Mouse (Mus musculus): ENCODE measurements around the gene Pih1d1. TPM values are rescaled to one million over a fixed set of nuclear protein-coding genes. Genes with fewer than 3 reads are reported as not detected.

Pih1d1 gene
- polyA plus RNA-seq, 1 experiment from 2014 or later: 80.3 TPM

DNA sequence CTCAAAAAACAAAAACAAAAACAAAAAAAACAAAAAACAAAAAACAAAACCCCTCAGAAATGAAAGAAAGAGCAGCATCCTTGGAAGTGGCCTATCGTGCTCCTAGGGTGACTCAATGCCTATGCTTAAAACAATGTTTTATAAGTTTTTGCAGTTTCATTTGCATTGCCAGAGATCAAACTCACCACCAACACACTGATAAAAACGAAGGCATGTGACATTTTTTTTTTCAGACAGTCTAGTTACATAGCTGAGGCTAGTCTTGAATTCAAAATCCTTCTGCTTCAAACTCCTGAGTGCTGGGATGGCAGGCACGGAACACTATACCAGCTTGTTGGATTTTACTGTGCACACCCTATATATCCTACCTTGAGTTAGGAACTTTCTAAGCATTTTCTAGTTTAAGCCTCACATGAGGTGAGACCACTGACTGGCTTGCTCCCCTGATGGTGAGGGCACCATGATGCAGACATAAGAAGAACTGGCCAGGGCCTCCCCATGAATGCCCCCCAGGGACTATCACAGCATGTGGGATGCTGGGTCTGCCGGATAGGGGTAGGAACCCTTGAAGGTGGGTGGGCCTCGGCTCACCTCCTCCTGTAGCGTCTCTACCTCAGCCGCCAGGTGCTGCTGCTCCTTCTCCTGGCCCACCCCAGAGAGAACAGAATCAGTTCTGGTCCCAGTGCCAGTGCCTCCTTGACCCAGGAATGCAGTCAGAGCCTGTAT, 38.6 kb downstream of the Pih1d1 start:
- DNase-seq (ENCODE audit: low spot score): no peak
- Histone ChIP-seq H3K36me3 (ENCODE audit: control insufficient read depth, insufficient read depth, low read length) (no peaks in the 10 kb centered on the region), H3K27ac (replicated peaks; ENCODE audit: low read depth, low read length) (no peak overlapping the region), H3K9me3 (ENCODE audit: control insufficient read depth, low read length) (no peaks in the 10 kb centered on the region), H3K4me2 (ENCODE audit: low read depth, low read length) (no peak overlapping the region), H3K4me1 (ENCODE audit: control insufficient read depth, insufficient read depth, low read length) (peaks cover 8% of the 10 kb centered on the region; the same call in 1 of the 2 replicates), H3K9ac (ENCODE audit: low read depth, low read length) (no peak overlapping the region), H3K27me3 (replicated peaks; ENCODE audit: control insufficient read depth, insufficient read depth, low read length) (0 out of 2 replicates have a peak, but pooled peaks cover 3% of the 10 kb centered on the region), H3K4me3 (ENCODE audit: low read depth, low read length) (no peak overlapping the region)
- 81% methylated on average over 7 of the region's 7 CpGs for WGBS
- ATAC-seq (ENCODE audit: low read depth): no peak

DNA sequence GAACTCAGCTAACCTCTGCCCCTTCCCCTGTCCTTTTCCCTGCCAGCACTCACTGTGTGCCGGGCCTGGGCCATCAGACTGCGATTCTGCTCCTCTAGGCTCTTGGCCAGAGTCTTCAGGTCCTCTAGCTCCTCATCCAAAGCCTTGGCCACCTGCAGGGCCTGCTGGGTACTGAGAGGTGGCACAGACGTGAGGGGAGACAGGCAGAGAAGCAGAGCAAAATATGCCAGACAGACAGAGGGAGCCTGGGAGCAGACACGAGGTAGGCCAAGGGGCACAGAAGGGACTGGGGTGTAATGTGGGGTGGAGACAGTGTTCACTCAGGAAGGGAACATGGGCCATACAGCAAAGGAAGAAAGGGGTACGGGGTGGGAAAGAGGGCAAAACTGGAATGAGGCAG, 39.3 kb downstream of the Pih1d1 start:
- DNase-seq (ENCODE audit: low spot score) (no peak), ATAC-seq (ENCODE audit: low read depth) (no peak)
- Histone ChIP-seq H3K4me2 (ENCODE audit: low read depth, low read length) (no peak overlapping the region), H3K9me3 (ENCODE audit: control insufficient read depth, low read length) (no peaks in the 10 kb centered on the region), H3K27me3 (replicated peaks; ENCODE audit: control insufficient read depth, insufficient read depth, low read length) (0 out of 2 replicates have a peak, but pooled peaks cover 3% of the 10 kb centered on the region), H3K9ac (ENCODE audit: low read depth, low read length) (no peak overlapping the region), H3K4me3 (ENCODE audit: low read depth, low read length) (no peak overlapping the region), H3K36me3 (ENCODE audit: control insufficient read depth, insufficient read depth, low read length) (no peaks in the 10 kb centered on the region), H3K27ac (replicated peaks; ENCODE audit: low read depth, low read length) (no peak overlapping the region), H3K4me1 (ENCODE audit: control insufficient read depth, insufficient read depth, low read length) (peaks cover 8% of the 10 kb centered on the region; the same call in 1 of the 2 replicates)
- 70% methylated on average over 4 of the region's 5 CpGs for WGBS

DNA sequence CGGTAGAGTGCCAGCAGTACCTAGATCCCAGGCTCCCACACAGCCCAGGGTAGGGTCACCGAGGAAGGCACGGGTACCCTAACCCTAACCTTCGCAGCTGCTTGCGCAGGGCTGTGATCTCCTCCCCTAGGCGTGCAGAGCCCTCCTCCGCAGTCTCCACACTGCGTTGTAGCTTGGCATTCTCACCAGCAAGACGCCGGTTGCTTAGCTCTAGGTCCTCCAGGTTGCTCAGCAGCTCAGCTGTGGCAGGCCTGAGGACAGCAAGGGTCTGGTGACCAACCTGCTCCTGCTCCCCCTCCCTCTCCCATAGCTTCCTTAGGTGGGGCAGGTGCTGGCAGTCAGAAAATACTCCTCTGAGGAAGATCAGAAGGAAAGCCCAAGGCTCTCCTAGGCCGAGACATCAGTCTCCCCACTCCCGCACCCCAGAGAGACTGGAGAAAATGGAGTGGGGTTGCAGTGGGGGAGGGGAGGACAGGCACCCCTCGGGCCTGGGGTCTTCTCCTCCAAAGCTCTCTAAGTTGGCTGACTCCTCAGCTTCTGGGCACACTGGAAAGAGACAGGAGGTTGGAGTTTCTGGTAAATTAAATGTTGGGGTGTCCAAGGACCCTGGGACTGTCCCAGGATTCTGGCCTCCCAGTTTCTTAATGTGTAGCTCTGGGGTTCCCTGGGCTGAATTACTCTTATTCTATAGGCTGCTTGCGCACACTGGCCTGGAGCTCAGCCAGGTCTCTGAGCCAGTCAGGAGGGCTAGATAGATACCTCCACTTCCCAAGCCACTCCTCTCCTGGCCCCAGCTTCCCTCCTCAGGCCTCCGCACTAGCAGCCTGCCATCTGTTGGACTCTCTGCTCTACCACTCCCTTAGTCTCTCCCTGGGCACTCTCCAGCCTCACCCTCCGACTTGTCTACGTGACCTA, 40.0 kb downstream of the Pih1d1 start:
- Histone ChIP-seq H3K27me3 (replicated peaks; ENCODE audit: control insufficient read depth, insufficient read depth, low read length) (0 out of 2 replicates have a peak, but pooled peaks cover 3% of the 10 kb centered on the region), H3K9ac (ENCODE audit: low read depth, low read length) (no peak overlapping the region), H3K4me1 (ENCODE audit: control insufficient read depth, insufficient read depth, low read length) (peaks cover 8% of the 10 kb centered on the region; the same call in 1 of the 2 replicates), H3K4me2 (ENCODE audit: low read depth, low read length) (no peak overlapping the region), H3K9me3 (ENCODE audit: control insufficient read depth, low read length) (no peaks in the 10 kb centered on the region), H3K36me3 (ENCODE audit: control insufficient read depth, insufficient read depth, low read length) (no peaks in the 10 kb centered on the region), H3K4me3 (ENCODE audit: low read depth, low read length) (no peak overlapping the region), H3K27ac (replicated peaks; ENCODE audit: low read depth, low read length) (no peak overlapping the region)
- WGBS: 74% methylated on average over 15 of the region's 17 CpGs
- DNase-seq (ENCODE audit: low spot score) (no peak), ATAC-seq (ENCODE audit: low read depth) (no peak)

DNA sequence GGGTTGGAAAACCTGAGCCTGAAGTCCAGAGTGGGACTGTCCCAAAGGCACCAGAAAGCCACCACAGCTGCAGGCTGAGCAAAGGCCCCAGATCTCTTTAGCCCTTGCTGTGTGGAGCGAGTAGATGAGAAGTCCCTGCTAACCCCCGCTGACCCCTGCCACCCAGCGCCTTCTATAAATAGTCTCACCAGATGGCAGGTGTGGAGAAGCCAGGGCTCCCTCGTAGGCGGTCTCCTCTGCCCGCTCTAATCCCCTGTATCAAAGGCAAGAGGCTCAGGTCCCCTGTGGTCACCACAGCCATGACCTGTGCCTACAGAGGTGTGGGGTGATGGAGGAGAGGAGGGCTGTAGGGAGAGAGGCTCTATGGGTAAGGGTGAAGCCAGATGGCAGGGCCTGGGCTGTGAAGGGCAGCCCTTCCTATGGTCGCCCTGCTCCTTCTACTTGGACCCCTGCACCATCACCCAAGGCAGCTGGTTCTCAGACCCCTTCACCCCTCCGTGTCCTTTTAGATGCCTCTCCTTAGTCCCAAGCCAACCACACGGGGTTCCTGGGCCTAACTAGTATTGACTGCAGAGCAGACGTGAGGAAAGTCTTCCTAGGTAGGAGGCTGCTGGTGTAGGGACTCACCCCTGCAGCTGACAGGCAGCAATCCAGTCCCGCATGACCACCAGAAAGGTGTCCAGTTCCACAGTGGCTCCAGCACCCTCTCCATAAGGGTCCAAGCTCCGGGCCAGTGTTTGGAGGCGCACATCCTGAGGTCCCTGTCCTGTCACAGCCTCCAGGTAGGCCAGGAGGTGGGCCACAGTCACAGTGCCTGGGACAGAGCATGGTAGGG, 41.5 kb downstream of the Pih1d1 start:
- whole genome bisulfite sequencing: 55% methylated on average over 13 of the region's 13 CpGs
- ATAC-seq (ENCODE audit: low read depth): no peak
- H3K9ac ChIP-seq (ENCODE audit: low read depth, low read length): no peak overlapping the region
- H3K4me3 ChIP-seq (ENCODE audit: low read depth, low read length): no peak overlapping the region
- peaks cover 8% of the 10 kb centered on the region; the same call in 1 of the 2 replicates for H3K4me1 ChIP-seq (ENCODE audit: control insufficient read depth, insufficient read depth, low read length)
- H3K36me3 ChIP-seq (ENCODE audit: control insufficient read depth, insufficient read depth, low read length): no peaks in the 10 kb centered on the region
- H3K9me3 ChIP-seq (ENCODE audit: control insufficient read depth, low read length): no peaks in the 10 kb centered on the region
- H3K27ac ChIP-seq (replicated peaks; ENCODE audit: low read depth, low read length): no peak overlapping the region
- H3K4me2 ChIP-seq (ENCODE audit: low read depth, low read length): no peak overlapping the region
- no peaks in the 10 kb centered on the region for H3K27me3 ChIP-seq (replicated peaks; ENCODE audit: control insufficient read depth, insufficient read depth, low read length)
- no peak for DNase-seq (ENCODE audit: low spot score)

DNA sequence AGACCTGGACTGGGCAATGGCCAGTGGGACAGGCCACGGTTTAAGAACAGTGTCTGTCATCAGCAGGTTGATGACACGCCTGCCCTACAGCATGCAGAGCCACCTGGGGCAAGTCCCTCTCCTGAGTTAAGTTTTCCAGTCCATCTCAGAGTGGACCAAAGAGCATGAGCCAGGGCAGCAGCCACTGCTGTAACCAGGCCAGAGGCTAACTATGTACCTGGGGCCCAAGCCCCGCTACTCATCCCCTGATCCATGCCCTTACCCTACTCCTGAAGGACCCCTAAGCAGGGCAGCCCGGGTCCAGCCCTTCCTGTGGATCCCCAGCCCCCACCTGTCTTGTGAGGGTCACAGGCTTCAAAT, 42.1 kb downstream of the Pih1d1 start:
- Histone ChIP-seq H3K27ac (replicated peaks; ENCODE audit: low read depth, low read length) (no peak overlapping the region), H3K27me3 (replicated peaks; ENCODE audit: control insufficient read depth, insufficient read depth, low read length) (no peaks in the 10 kb centered on the region), H3K4me1 (ENCODE audit: control insufficient read depth, insufficient read depth, low read length) (peaks cover 8% of the 10 kb centered on the region; the same call in 1 of the 2 replicates), H3K9ac (ENCODE audit: low read depth, low read length) (no peak overlapping the region), H3K4me3 (ENCODE audit: low read depth, low read length) (no peak overlapping the region), H3K4me2 (ENCODE audit: low read depth, low read length) (no peak overlapping the region), H3K36me3 (ENCODE audit: control insufficient read depth, insufficient read depth, low read length) (no peaks in the 10 kb centered on the region), H3K9me3 (ENCODE audit: control insufficient read depth, low read length) (no peaks in the 10 kb centered on the region)
- no peak for ATAC-seq (ENCODE audit: low read depth)
- WGBS: 73% methylated on average over 4 of the region's 4 CpGs
- no peak for DNase-seq (ENCODE audit: low spot score)

DNA sequence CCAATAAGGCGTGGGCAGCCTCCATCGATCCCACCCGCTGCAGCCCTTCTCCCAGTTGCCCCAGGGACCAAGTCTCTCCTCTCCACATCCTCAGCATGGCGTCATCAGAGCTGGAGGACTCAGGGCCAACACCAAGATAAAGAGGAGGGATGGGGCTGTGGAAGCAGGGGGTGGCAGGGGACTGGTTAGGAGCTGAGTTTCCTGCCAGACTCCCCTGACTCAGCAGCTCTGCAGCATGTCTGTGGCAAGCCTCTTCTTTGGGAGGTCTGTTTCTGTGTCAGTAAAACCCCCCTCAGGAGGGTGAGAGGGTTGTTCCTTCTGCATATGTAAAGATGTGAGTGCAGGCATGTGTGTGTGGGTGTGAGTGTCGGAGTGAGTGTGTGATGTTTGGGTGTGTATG, 42.9 kb downstream of the Pih1d1 start:
- no peaks in the 10 kb centered on the region for H3K36me3 ChIP-seq (ENCODE audit: control insufficient read depth, insufficient read depth, low read length)
- H3K9me3 ChIP-seq (ENCODE audit: control insufficient read depth, low read length): no peaks in the 10 kb centered on the region
- 0 out of 2 replicates have a peak, but pooled peaks cover 3% of the 10 kb centered on the region for H3K4me1 ChIP-seq (ENCODE audit: control insufficient read depth, insufficient read depth, low read length)
- H3K4me2 ChIP-seq (ENCODE audit: low read depth, low read length): no peak overlapping the region
- peak overlapping the region; percentile 14; the same call in 1 of the 2 replicates for H3K9ac ChIP-seq (ENCODE audit: low read depth, low read length)
- ATAC-seq (ENCODE audit: low read depth): no peak
- H3K27me3 ChIP-seq (replicated peaks; ENCODE audit: control insufficient read depth, insufficient read depth, low read length): no peaks in the 10 kb centered on the region
- no peak for DNase-seq (ENCODE audit: low spot score)
- H3K4me3 ChIP-seq (ENCODE audit: low read depth, low read length): no peak overlapping the region
- no peak overlapping the region for H3K27ac ChIP-seq (replicated peaks; ENCODE audit: low read depth, low read length)
- WGBS: 71% methylated on average over 4 of the region's 5 CpGs

DNA sequence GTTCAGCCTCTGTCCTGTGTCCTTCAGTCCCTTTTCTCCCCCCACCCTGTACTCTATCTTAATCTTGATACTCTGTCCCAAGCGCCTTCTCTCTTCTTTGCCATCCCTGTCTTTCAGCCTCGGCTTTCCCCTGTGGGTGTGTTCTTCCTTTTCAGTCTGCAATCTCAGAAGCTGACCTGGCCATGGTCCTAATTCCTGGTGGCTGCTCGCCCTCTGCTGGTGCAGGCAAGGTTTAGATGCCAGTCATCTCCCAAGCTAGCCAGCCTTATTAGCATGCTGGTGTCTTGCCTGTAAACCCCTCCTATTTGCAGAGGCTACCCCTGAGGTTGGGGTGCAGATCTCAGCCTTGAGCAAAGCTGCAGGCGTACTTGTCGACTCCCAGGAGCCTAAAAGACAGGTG, 44.3 kb downstream of the Pih1d1 start:
- DNase-seq (ENCODE audit: low spot score): peak; percentile 87
- ATAC-seq (ENCODE audit: low read depth): peak; percentile 56; the same call in 1 of the 2 replicates
- WGBS: 13% methylated on average over 5 of the region's 5 CpGs
- no peak overlapping the region for H3K4me2 ChIP-seq (ENCODE audit: low read depth, low read length)
- no peak overlapping the region for H3K4me3 ChIP-seq (ENCODE audit: low read depth, low read length)
- H3K4me1 ChIP-seq (ENCODE audit: control insufficient read depth, insufficient read depth, low read length): no peaks in the 10 kb centered on the region
- no peaks in the 10 kb centered on the region for H3K36me3 ChIP-seq (ENCODE audit: control insufficient read depth, insufficient read depth, low read length)
- no peak overlapping the region for H3K27ac ChIP-seq (replicated peaks; ENCODE audit: low read depth, low read length)
- H3K9me3 ChIP-seq (ENCODE audit: control insufficient read depth, low read length): no peaks in the 10 kb centered on the region
- H3K27me3 ChIP-seq (replicated peaks; ENCODE audit: control insufficient read depth, insufficient read depth, low read length): no peaks in the 10 kb centered on the region
- 0 out of 2 replicates have a peak overlapping the region, but pooled peaks have one; percentile 19 for H3K9ac ChIP-seq (ENCODE audit: low read depth, low read length)

DNA sequence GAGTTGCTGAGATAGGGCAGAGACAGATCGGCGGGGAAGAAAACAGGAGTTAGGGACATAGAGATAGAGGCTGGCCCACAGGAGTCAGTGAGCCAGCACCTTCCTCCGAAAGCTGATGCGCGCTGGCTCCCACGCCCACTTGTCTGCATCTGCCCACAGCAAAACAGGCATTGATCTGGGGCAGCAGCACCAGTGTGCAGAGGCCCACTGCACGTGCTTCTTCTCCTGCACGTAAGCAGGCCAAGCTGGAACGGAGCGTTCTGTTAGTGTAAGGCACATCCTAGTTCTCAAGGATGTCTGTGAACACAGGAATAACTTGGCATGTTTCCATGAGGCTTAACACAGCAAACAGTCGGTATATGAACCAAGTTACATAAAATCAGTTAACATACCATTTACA, 44.9 kb downstream of the Pih1d1 start:
- no peak overlapping the region for H3K27ac ChIP-seq (replicated peaks; ENCODE audit: low read depth, low read length)
- H3K4me1 ChIP-seq (ENCODE audit: control insufficient read depth, insufficient read depth, low read length): no peaks in the 10 kb centered on the region
- 0 out of 2 replicates have a peak overlapping the region, but pooled peaks have one; percentile 19 for H3K9ac ChIP-seq (ENCODE audit: low read depth, low read length)
- no peak overlapping the region for H3K4me3 ChIP-seq (ENCODE audit: low read depth, low read length)
- no peaks in the 10 kb centered on the region for H3K9me3 ChIP-seq (ENCODE audit: control insufficient read depth, low read length)
- no peak for ATAC-seq (ENCODE audit: low read depth)
- 78% methylated on average over 11 of the region's 11 CpGs for WGBS
- no peaks in the 10 kb centered on the region for H3K36me3 ChIP-seq (ENCODE audit: control insufficient read depth, insufficient read depth, low read length)
- H3K4me2 ChIP-seq (ENCODE audit: low read depth, low read length): no peak overlapping the region
- DNase-seq (ENCODE audit: low spot score): no peak
- H3K27me3 ChIP-seq (replicated peaks; ENCODE audit: control insufficient read depth, insufficient read depth, low read length): no peaks in the 10 kb centered on the region

Measured in embryonic facial prominence, embryonic 14.5 days (tissue).